Mouse (Mus musculus) 416B (cell line): Measurements from ENCODE around the gene Olfr825.
"Not testable (repeated sequence)": the region's sequence is repeated elsewhere in the genome, so short reads cannot be mapped to it uniquely, and the experiment has no call there.

Experiments used
- DNase-seq: peaks from one replicate; pipeline ENCODE4 v3.0.0; 2011; ENCODE audit warnings: low read depth

Olfr825 gene

GRCm38 (mm10) chr10:130166666-130167065 lies at the start of gene Olfr825:
TSS of gene Olfr825 (minus strand) at chr10:130166766.
- no peak for DNase-seq

GRCm38 (mm10) chr10:130214303-130214702 lies 47.7 kb upstream of the Olfr825 start, which contains the start of gene Olfr827:
TSS of gene Olfr827 (minus strand) at chr10:130214403.
- no peak for DNase-seq

- no peak for DNase-seq
These were observed 17.5 kb upstream of the Olfr825 start, which contains the start of gene Olfr826 for GRCm38 (mm10) chr10:130184086-130184485. TSS of gene Olfr826 (minus strand) at chr10:130184186.

- DNase-seq = no peak
These were observed 1.4 kb downstream of the Olfr825 start for GRCm38 (mm10) chr10:130165196-130165595.

GRCm38 (mm10) chr10:130144121-130144520 lies 22.4 kb downstream of the Olfr825 start:
- DNase-seq = no peak

- not testable (repeated sequence) for DNase-seq
These were observed 24.1 kb downstream of the Olfr825 start for GRCm38 (mm10) chr10:130142481-130142880.

GRCm38 (mm10) chr10:130134811-130135210 lies 31.8 kb downstream of the Olfr825 start:
- no peak for DNase-seq

- DNase-seq = not testable (repeated sequence)
These were observed 36.7 kb downstream of the Olfr825 start, which contains the start of gene Olfr824 for GRCm38 (mm10) chr10:130129900-130130299. TSS of gene Olfr824 (minus strand) at chr10:130130000.

GRCm38 (mm10) chr10:130116045-130116444 lies 50.5 kb downstream of the Olfr825 start:
- DNase-seq = not testable (repeated sequence)

- DNase-seq = not testable (repeated sequence)
These were observed 51.3 kb downstream of the Olfr825 start, which contains the start of gene Olfr823 for GRCm38 (mm10) chr10:130115283-130115682. TSS of gene Olfr823 (minus strand) at chr10:130115383.
